Mouse (Mus musculus): Measurements from ENCODE around the gene 1700067K01Rik.

DNA sequence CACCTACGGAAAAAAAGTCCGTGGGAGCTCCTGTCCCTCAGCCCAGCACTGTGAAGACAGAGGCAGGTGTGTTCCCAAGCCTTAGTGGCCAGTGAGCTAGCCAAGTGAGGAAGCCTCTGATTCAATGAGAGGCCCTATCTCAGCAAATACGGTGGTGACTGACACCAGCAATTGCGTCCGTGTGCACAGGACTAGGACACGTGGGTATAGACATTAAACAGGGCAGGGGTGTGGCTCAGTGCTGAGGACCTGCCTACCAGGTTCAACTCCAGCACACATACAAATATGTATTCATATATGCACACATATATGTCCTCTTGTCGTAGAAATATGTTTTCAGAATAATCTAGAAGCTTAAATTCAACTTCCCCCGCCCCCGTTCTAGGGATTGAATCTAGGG, 18.4 kb downstream of the 1700067K01Rik start:
- TF ChIP-seq CTCF (IDR thresholded peaks at IDR 0.05; ENCODE audit: control insufficient read depth, insufficient read depth, low read length) (no peak), POLR2A (IDR thresholded peaks at IDR 0.05; ENCODE audit: borderline replicate concordance, control insufficient read depth, low read depth, low read length) (no peak)
